Mouse (Mus musculus) stomach, postnatal 0 days (tissue): Measurements from ENCODE around the gene Lefty2.
"Not testable (repeated sequence)": the region's sequence is repeated elsewhere in the genome, so short reads cannot be mapped to it uniquely, and the experiment has no call there.

Source experiments
- CTCF ChIP-seq: IDR thresholded peaks from 2 replicates; pipeline ENCODE4 v1.5.1; 2016; ENCODE audit warnings: antibody characterized with exemption, low read depth, mild to moderate bottlenecking, moderate library complexity
- EP300 ChIP-seq: optimal IDR thresholded peaks from 2 replicates; pipeline ENCODE3; 2016; ENCODE audit warnings: antibody characterized with exemption

GRCm38 (mm10) chr1:180938781-180939180, 45.9 kb downstream of the Lefty2 start:
- not testable (repeated sequence) for TF ChIP-seq EP300
- TF ChIP-seq CTCF, result peak; percentile 30
